27 mouse cellular contexts compared by ENCODE assay signal in genomic region chr15:43940905-43941304, GRCm38 (mm10).
DNase-seq lines count a peak whose midpoint lies in the region; ATAC-seq and TF ChIP-seq lines count a peak whose summit lies in the region.
"Had no signal": no experiment of that assay in that cellular context is flagged by ENCODE, and none has a peak within 500 bp of the region (broad histone marks: within the 10 kb centered on the region; RNA-seq: fewer than 3 reads in every experiment).

No protein-coding gene starts in this region.

- peaks cover 26% of the 10 kb centered on the region for H3K4me1 ChIP-seq in forebrain, embryonic 13.5 days
- H3K4me1 ChIP-seq in forebrain, embryonic 11.5 days (replicated peaks; ENCODE audit: control insufficient read depth, insufficient read depth, low read length), result no peaks in the 10 kb centered on the region
- H3K4me1 ChIP-seq in hindbrain, embryonic 15.5 days (replicated peaks), result peaks cover 18% of the 10 kb centered on the region
- 0 out of 2 replicates have a peak, but pooled peaks cover 5% of the 10 kb centered on the region for H3K4me1 ChIP-seq in hindbrain, postnatal 0 days (ENCODE audit: insufficient read depth, low read length)
- peaks cover 22% of the 10 kb centered on the region for H3K4me1 ChIP-seq in midbrain, embryonic 15.5 days
- H3K4me1 ChIP-seq in midbrain, embryonic 11.5 days (ENCODE audit: control insufficient read depth, insufficient read depth, low read length), result no peaks in the 10 kb centered on the region
- H3K4me1 ChIP-seq: embryonic facial prominence, embryonic 10.5 days; embryonic facial prominence, embryonic 15.5 days; heart, embryonic 12.5 days; liver, embryonic 12.5 days; megakaryocyte, embryonic 14.5 days had no signal

- peak overlapping the region; percentile 84 for H3K27ac ChIP-seq in forebrain, embryonic 13.5 days
- no peak overlapping the region for H3K27ac ChIP-seq in forebrain, embryonic 11.5 days (ENCODE audit: low read depth, low read length)
- 0 out of 2 replicates have a peak overlapping the region, but pooled peaks have one; percentile 33 for H3K27ac ChIP-seq in hindbrain, embryonic 15.5 days (replicated peaks)
- no peak overlapping the region for H3K27ac ChIP-seq in hindbrain, postnatal 0 days
- H3K27ac ChIP-seq in midbrain, embryonic 15.5 days, result peak overlapping the region; percentile 48
- no peak overlapping the region for H3K27ac ChIP-seq in midbrain, embryonic 11.5 days (ENCODE audit: low read depth, low read length)
- H3K27ac ChIP-seq: embryonic facial prominence, embryonic 10.5 days; embryonic facial prominence, embryonic 15.5 days; heart, adult 2 months; liver, embryonic 12.5 days had no signal

- ATAC-seq in forebrain, embryonic 13.5 days, result peak; percentile 80
- ATAC-seq in forebrain, embryonic 11.5 days (replicated peaks; ENCODE audit: low FRiP score), result no peak
- ATAC-seq in hindbrain, embryonic 15.5 days (ENCODE audit: low FRiP score, low read depth), result no peak
- ATAC-seq in hindbrain, postnatal 0 days, result no peak
- ATAC-seq in midbrain, embryonic 15.5 days (replicated peaks), result peak; percentile 12; the same call in 1 of the 2 replicates
- no peak for ATAC-seq in midbrain, embryonic 11.5 days (ENCODE audit: low FRiP score)
- no peak for ATAC-seq in erythroid progenitor cell, adult 5-6 weeks (replicated peaks; ENCODE audit: low FRiP score, poor library complexity, severe bottlenecking)
- ATAC-seq: activated CD4-positive, CD25-positive, alpha-beta regulatory T cell, adult 4 months; liver, embryonic 12.5 days; liver, postnatal 0 days; lung, postnatal 0 days had no signal

- H3K4me2 ChIP-seq in forebrain, embryonic 13.5 days, result 0 out of 2 replicates have a peak overlapping the region, but pooled peaks have one; percentile 8
- H3K4me2 ChIP-seq in forebrain, embryonic 11.5 days (ENCODE audit: low read depth, low read length, severe bottlenecking), result no peak overlapping the region
- H3K4me2 ChIP-seq in hindbrain, embryonic 15.5 days, result no peak overlapping the region
- H3K4me2 ChIP-seq in hindbrain, postnatal 0 days (ENCODE audit: low read depth, low read length), result no peak overlapping the region
- no peak overlapping the region for H3K4me2 ChIP-seq in midbrain, embryonic 15.5 days
- H3K4me2 ChIP-seq in midbrain, embryonic 11.5 days, result no peak overlapping the region
- H3K4me2 ChIP-seq: embryonic facial prominence, embryonic 15.5 days; heart, embryonic 12.5 days; liver, embryonic 12.5 days had no signal

- 50% methylated on average over 4 of the region's 4 CpGs for WGBS in forebrain, embryonic 13.5 days
- 70% methylated on average over 4 of the region's 4 CpGs for WGBS in forebrain, embryonic 11.5 days
- 76% methylated on average over 4 of the region's 4 CpGs for WGBS in hindbrain, embryonic 15.5 days
- 44% methylated on average over 4 of the region's 4 CpGs for WGBS in hindbrain, postnatal 0 days
- 67% methylated on average over 4 of the region's 4 CpGs for WGBS in midbrain, embryonic 15.5 days
- 80% methylated on average over 4 of the region's 4 CpGs for WGBS in midbrain, embryonic 11.5 days

- H3K36me3 ChIP-seq in forebrain, embryonic 13.5 days (ENCODE audit: poor library complexity, severe bottlenecking), result no peaks in the 10 kb centered on the region
- H3K36me3 ChIP-seq in forebrain, embryonic 11.5 days (ENCODE audit: control insufficient read depth, insufficient read depth, low read length), result no peaks in the 10 kb centered on the region
- H3K36me3 ChIP-seq in hindbrain, embryonic 15.5 days, result no peaks in the 10 kb centered on the region
- no peaks in the 10 kb centered on the region for H3K36me3 ChIP-seq in hindbrain, postnatal 0 days (ENCODE audit: insufficient read depth, low read length)
- no peaks in the 10 kb centered on the region for H3K36me3 ChIP-seq in midbrain, embryonic 15.5 days (replicated peaks)
- H3K36me3 ChIP-seq in midbrain, embryonic 11.5 days (ENCODE audit: control insufficient read depth, insufficient read depth, low read length), result no peaks in the 10 kb centered on the region
- H3K36me3 ChIP-seq: embryonic facial prominence, embryonic 10.5 days; embryonic facial prominence, embryonic 15.5 days; heart, embryonic 12.5 days; liver, embryonic 12.5 days had no signal

- no peak overlapping the region for H3K9ac ChIP-seq in forebrain, embryonic 13.5 days
- H3K9ac ChIP-seq in forebrain, embryonic 11.5 days (ENCODE audit: low read length), result no peak overlapping the region
- no peak overlapping the region for H3K9ac ChIP-seq in hindbrain, embryonic 15.5 days
- H3K9ac ChIP-seq in hindbrain, postnatal 0 days (replicated peaks; ENCODE audit: low read length), result no peak overlapping the region
- H3K9ac ChIP-seq in midbrain, embryonic 15.5 days, result no peak overlapping the region
- no peak overlapping the region for H3K9ac ChIP-seq in midbrain, embryonic 11.5 days (ENCODE audit: low read length)
- H3K9ac ChIP-seq: embryonic facial prominence, embryonic 15.5 days; heart, embryonic 12.5 days; liver, embryonic 12.5 days; liver, postnatal 0 days had no signal

- no peaks in the 10 kb centered on the region for H3K27me3 ChIP-seq in forebrain, embryonic 13.5 days
- H3K27me3 ChIP-seq in forebrain, embryonic 11.5 days (ENCODE audit: control insufficient read depth, insufficient read depth, low read length), result no peaks in the 10 kb centered on the region
- H3K27me3 ChIP-seq in hindbrain, embryonic 15.5 days, result no peaks in the 10 kb centered on the region
- H3K27me3 ChIP-seq in hindbrain, postnatal 0 days (ENCODE audit: insufficient read depth, low read length), result no peaks in the 10 kb centered on the region
- no peaks in the 10 kb centered on the region for H3K27me3 ChIP-seq in midbrain, embryonic 15.5 days (replicated peaks)
- no peaks in the 10 kb centered on the region for H3K27me3 ChIP-seq in midbrain, embryonic 11.5 days (ENCODE audit: control insufficient read depth, insufficient read depth, low read length)
- H3K27me3 ChIP-seq: CH12.LX; embryonic facial prominence, embryonic 15.5 days; heart, embryonic 12.5 days; liver, embryonic 12.5 days; megakaryocyte, embryonic 14.5 days had no signal

- H3K9me3 ChIP-seq in forebrain, embryonic 13.5 days (replicated peaks), result no peaks in the 10 kb centered on the region
- H3K9me3 ChIP-seq in forebrain, embryonic 11.5 days (ENCODE audit: control insufficient read depth, low read length), result no peaks in the 10 kb centered on the region
- H3K9me3 ChIP-seq in hindbrain, embryonic 15.5 days, result no peaks in the 10 kb centered on the region
- H3K9me3 ChIP-seq in hindbrain, postnatal 0 days (ENCODE audit: low read length), result no peaks in the 10 kb centered on the region
- H3K9me3 ChIP-seq in midbrain, embryonic 15.5 days, result no peaks in the 10 kb centered on the region
- H3K9me3 ChIP-seq in midbrain, embryonic 11.5 days (ENCODE audit: control insufficient read depth, low read length), result no peaks in the 10 kb centered on the region
- H3K9me3 ChIP-seq: embryonic facial prominence, embryonic 10.5 days; embryonic facial prominence, embryonic 15.5 days; heart, embryonic 12.5 days; liver, embryonic 12.5 days; megakaryocyte, embryonic 14.5 days had no signal

- H3K4me3 ChIP-seq in forebrain, embryonic 13.5 days, result no peak overlapping the region
- no peak overlapping the region for H3K4me3 ChIP-seq in forebrain, embryonic 11.5 days (ENCODE audit: low read depth, low read length)
- H3K4me3 ChIP-seq in hindbrain, embryonic 15.5 days, result no peak overlapping the region
- no peak overlapping the region for H3K4me3 ChIP-seq in hindbrain, postnatal 0 days (ENCODE audit: low read length)
- H3K4me3 ChIP-seq in midbrain, embryonic 15.5 days, result no peak overlapping the region
- H3K4me3 ChIP-seq in midbrain, embryonic 11.5 days (ENCODE audit: low read depth, low read length), result no peak overlapping the region
- H3K4me3 ChIP-seq: embryonic facial prominence, embryonic 10.5 days; embryonic facial prominence, embryonic 15.5 days; heart, adult 2 months; heart, embryonic 12.5 days; liver, embryonic 12.5 days; megakaryocyte, embryonic 14.5 days had no signal

- no peak for TF ChIP-seq CTCF in hindbrain, postnatal 0 days (IDR thresholded peaks at IDR 0.05; ENCODE audit: low read depth)

- no peak for DNase-seq in forebrain, embryonic 11.5 days (ENCODE audit: low spot score)
- no peak for DNase-seq in hindbrain, postnatal 0 days (ENCODE audit: low spot score)
- no peak for DNase-seq in midbrain, embryonic 11.5 days (ENCODE audit: low spot score, missing footprints)
- DNase-seq: adrenal gland, adult 2 months; adrenal gland, postnatal 36 days; heart, adult 2 months; heart, postnatal 4 days; kidney, adult 2 months; kidney, postnatal 36 days; layer of hippocampus, postnatal 36 days; liver, postnatal 0 days; lung, postnatal 4 days; right cerebral cortex, adult 18-20 months; spleen, adult 18-20 months; thymus, postnatal 14 days had no signal

Comparison
In these comparisons a context has a peak if more than half of its experiments do, and no peak if none do; other contexts are left out.
1. ATAC-seq: peak in forebrain, embryonic 13.5 days (single experiment) and midbrain, embryonic 15.5 days (single experiment); none in forebrain, embryonic 11.5 days (single experiment), hindbrain, embryonic 15.5 days (single experiment), hindbrain, postnatal 0 days (single experiment), midbrain, embryonic 11.5 days (single experiment) and erythroid progenitor cell, adult 5-6 weeks (single experiment).
2. H3K27ac ChIP-seq: peak in forebrain, embryonic 13.5 days (single experiment), hindbrain, embryonic 15.5 days (single experiment) and midbrain, embryonic 15.5 days (single experiment); none in forebrain, embryonic 11.5 days (single experiment), hindbrain, postnatal 0 days (single experiment) and midbrain, embryonic 11.5 days (single experiment).